Mouse (Mus musculus) cerebellum, postnatal 25 days (tissue): ENCODE measurements around the gene Lin54.
A peak's percentile ranks its signal among the peaks of the same experiment; 100 is the strongest.

Source experiments
- DNase-seq, 2 experiments: peaks; one replicate each; pipeline ENCODE4 v3.0.0; 2021; ENCODE audit warnings: mixed read lengths in 2 of 2

Lin54 gene

DNA sequence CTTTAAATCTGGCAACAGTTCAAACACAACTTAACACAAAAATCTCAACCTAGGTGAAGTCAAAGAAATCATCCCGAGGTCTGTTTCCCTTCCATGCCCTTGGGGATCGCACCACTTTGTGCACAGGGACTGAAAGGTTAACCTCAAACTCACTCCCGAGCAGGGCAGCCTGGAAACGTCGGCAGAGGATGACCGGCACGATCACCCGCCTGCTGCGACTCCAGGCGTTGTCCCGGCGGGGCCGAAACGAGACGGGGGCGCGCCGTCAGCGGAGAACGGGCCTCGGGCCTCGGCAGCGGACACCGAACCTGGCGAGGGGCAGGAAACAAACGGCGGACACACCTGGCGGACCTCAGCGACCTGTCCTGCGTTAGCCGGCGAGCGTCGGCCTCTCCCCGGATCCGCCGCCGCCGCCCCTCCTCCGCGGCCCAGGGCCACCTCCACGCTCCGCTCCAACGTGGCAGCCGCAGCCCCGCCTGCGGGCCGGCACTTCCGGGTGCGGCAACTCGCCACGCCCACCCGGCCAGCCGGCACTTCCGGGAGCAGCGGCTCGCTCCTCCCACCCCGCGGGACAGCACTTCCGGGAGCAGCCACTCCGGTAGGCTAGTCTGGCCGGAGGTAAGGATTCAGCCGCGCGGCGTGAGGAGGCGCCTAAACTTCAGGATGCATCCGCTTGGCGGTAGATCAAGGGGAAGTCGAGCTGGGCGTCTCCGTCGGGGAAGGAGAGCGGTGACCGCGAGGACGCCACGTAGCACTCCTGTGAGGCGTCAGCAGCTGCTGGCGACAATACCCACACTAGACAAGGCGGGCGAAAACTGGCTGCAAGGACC lies 84.5 kb downstream of the Lin54 start, which contains the start of gene Sec31a:
Gene Sec31a, minus strand, starts transcription at position 474 of the 830 bp plus-strand sequence.
- peak; percentile 99 for DNase-seq

DNA sequence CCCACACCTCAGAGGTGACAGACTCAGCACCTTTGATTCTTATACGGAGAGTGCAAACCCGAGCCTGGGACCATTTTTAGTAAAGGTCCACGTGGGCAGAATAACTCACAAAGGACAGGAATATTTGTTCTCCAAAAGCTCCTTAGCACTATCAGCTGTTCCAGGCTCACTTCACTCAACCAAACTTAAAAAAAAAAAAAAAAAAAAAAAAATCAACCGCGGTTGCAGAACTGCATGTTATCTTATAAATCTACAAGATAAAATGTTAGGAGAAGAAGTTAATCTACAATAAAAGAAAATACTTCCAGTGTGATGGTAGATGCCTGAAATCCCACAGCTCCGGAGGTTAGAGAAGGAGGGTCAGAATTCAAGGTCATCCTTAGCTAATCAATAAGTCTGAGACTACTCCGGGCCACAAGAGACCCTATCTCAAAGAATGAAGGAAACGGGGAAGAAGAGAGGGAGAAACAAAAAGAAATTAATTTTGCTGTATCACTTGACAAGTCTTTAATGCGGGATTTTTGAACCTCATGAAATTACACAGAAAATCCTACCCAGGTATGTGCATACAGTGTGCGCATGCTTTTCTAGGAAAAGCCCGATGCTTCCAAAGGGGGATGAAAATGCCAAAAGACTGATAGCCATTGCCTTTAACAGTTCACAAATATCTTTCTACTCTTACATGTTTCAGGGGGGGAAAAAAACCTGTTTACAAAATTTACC lies 85.8 kb downstream of the Lin54 start:
- DNase-seq = no peak

DNA sequence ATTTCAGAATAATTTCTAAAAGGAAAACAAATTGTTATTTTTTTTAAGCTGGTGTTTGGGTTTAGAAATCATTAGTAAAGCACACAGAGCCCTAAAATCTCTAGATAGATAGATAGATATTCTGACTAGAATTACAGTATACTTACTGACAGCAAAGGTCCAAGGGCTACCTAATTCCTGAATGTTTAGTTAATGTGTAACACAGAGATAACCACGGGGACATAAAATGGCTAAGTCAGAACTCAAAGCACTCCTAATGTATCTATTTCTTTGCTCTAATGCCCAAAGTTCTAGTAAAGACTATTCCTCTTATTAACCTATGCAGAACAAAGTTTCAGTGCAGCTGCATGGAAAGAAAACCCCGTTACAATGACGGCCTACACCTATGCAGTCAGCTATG lies 87.6 kb downstream of the Lin54 start:
- no peak for DNase-seq

DNA sequence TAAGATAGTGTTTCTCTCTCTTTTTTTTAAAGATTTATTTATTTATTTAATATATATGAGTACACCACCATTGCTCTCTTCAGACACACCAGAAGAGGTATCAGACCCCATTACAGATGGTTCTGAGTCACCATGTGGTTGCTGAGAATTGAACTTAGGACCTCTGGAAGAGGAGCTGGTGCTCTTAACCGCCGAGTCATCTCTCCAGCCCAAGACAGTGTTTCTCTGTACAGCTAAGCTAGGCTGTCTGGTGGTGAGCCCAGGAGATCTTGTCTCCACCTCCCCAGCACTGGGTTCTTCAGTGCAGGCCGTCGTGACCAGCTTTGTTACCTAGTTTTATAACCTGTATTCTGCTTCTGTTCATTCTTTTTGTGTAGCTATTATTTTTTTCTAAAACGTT lies 90.2 kb downstream of the Lin54 start:
- DNase-seq = no peak

DNA sequence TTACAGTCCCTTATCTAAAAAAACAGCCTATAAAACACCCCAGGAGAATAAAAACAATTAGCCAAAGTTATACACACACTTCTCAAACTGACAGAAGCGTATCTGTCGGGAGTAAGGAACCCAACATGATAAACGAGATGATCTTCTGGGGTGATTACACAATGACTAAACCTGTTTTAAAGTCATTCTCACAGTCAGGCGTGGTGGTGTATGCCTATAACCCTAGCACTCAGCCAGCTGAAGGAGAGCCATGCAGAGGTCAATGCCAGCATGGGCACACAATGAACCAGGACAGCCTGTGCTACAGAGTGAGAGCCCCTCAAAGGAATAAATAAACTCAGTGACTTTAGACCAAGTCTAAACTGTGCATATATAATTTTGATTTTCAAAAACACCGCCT lies 92.0 kb downstream of the Lin54 start:
- DNase-seq = no peak

DNA sequence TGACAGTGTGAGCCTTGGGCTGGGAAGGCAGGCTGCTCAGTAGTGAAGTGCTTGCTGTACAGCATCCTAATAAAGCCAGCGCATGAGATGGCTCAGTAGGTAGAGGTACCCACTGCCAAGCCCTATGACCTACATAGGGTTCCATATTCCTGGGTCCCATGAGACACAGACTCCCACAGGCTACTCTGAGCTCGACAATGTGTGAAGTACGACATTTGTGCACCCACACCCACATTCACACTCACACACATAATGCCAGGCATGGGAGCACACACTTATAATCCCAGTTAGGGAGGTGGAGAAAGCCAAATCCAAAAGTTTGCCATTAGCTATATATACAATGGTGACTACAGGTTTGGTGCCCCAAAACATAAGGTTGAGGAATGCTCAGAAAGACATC lies 103.7 kb downstream of the Lin54 start:
- no peak for DNase-seq

DNA sequence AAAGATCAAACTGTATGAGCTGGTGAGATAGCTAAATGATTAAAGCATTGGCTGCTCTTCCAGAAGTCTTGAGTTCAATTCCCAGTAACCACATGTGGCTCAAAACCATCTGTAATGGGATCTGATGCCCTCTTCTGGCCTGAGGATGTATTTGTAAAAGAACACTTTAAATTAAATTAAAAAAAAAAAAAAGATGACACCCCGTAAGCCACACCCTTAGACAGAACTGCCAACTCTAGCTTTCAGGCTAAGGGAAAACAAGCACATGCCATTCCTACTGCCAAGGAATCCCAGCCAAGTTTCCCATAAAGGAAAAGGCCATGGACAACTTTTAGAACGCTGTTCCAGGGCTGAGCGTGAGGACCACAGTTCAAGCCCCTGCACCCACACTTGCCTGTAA lies 106.8 kb downstream of the Lin54 start:
- DNase-seq = no peak

DNA sequence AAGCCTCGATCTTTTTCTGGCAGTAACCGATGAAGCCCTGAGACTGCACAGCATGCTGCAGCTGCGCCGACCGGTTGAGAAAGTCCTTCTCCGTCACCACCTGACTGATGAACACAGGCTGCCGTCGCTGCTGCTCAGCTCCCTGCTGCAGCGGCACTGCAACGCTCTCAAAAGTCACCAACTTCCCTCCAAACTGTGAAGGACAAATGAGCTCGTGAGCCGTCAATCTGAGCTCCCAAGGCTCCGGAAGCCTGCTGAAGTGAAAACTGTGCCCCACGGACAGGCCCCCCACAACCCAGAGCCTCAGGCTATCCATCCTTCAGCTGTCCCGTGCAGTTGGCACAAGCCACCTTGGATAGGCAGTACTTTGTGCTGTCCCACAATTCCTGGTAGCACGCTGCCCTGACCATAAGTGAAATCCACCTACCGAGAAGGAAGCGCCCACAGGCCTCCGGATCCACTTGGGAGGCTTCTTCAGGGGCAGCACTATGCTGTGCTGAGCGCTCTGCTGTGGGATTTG lies 107.9 kb downstream of the Lin54 start:
- no peak for DNase-seq
